Mouse (Mus musculus): ENCODE results near the gene Rps17.

Rps17 gene

GRCm38 (mm10) chr7:81335705-81336431 lies 9.2 kb downstream of the Rps17 start:
- no peak for ATAC-seq (ENCODE audit: insufficient number of reproducible peaks, low FRiP score, low TSS enrichment)

- ATAC-seq (ENCODE audit: insufficient number of reproducible peaks, low FRiP score, low TSS enrichment), result no peak
Measured at GRCm38 (mm10) chr7:81331851-81332250, 13.2 kb downstream of the Rps17 start.

DNA sequence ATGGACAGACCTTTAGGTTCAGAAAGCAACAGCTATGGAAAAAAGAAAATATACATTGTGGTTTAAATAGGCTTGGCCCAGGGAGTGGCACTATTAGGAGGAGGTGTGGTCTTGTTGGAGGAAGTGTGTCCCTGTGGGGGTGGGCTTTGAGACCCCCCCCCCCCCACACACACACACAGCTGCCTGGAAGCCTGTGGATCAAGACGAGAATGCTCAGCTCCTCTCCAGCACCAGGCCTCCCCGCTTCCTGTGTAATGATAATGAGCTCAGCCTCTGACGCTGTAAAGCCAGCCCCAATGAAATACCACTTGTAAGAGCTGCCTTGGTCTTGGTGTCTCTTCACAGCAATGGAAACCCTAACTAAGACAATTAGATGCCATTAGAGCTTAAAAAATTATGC lies 14.3 kb downstream of the Rps17 start:
- ATAC-seq (ENCODE audit: insufficient number of reproducible peaks, low FRiP score, low TSS enrichment), result no peak

DNA sequence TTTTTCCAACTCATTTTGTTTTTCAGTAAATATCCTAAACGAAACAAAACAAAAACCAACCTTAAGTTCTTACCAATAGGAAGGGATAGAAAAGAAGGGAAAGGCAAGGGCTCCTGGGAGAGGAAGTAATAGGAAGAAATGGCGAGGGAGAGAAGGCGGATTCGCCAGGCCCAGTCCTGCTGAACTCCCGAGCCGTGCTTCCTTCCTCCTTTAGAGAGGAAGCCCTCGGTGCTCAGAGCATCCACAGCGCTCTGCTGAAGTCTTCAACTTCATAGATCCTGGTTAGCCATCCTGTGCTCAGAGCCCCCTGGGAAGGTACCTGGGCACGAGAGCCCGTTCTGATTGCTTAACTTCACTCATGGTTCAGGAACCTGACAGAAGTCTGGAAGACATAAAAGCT lies 17.4 kb downstream of the Rps17 start:
- ATAC-seq (ENCODE audit: insufficient number of reproducible peaks, low FRiP score, low TSS enrichment), result no peak

DNA sequence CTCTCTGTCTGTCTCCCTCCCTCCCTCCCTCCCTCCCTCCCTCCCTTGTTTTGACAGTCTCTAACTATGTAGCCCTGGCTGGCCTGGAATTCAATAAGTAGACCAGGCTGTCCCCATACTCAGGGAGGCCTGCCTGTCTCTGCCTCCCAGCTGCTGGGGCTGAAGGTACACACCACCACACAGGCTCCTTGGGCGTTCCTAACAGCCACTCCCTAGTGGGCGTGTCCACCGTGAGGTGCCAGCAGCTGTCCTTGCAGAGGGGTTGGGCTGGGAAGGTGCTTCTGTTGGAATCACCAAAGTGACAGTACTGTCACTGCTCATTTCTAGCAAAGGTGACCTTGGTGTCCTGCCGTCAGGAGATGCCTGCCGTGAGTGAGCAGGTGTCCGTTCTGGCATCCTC lies 18.2 kb downstream of the Rps17 start:
- no peak for ATAC-seq (ENCODE audit: insufficient number of reproducible peaks, low FRiP score, low TSS enrichment)

DNA sequence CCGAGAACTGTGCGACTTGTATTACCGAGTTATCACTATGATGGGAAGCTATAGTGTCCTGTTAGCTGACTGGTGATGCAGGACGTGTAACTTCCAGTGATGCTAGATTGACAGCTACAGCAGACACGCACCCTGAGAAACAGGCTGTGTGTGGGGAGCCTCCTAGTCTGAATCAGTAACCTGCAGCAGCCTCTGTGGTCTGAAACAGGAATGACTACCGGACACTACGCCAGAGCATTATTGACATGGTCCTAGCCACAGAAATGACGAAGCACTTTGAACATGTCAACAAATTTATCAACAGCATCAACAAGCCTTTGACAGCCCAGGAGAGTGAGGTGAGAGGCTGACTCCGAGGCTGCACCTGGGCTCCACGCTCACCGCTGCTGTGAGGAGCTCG lies 19.0 kb downstream of the Rps17 start:
- no peak for ATAC-seq (ENCODE audit: insufficient number of reproducible peaks, low FRiP score, low TSS enrichment)

- ATAC-seq (ENCODE audit: insufficient number of reproducible peaks, low FRiP score, low TSS enrichment), result no peak
Measured at GRCm38 (mm10) chr7:81321776-81322175, 23.3 kb downstream of the Rps17 start.

- no peak for ATAC-seq (ENCODE audit: insufficient number of reproducible peaks, low FRiP score, low TSS enrichment)
Measured at GRCm38 (mm10) chr7:81319749-81320148, 25.3 kb downstream of the Rps17 start.

- no peak for ATAC-seq (ENCODE audit: insufficient number of reproducible peaks, low FRiP score, low TSS enrichment)
Measured at GRCm38 (mm10) chr7:81315583-81315982, 29.5 kb downstream of the Rps17 start.

GRCm38 (mm10) chr7:81311581-81311980 lies 33.5 kb downstream of the Rps17 start:
- ATAC-seq (ENCODE audit: insufficient number of reproducible peaks, low FRiP score, low TSS enrichment), result no peak

- ATAC-seq (ENCODE audit: insufficient number of reproducible peaks, low FRiP score, low TSS enrichment), result no peak
Measured at GRCm38 (mm10) chr7:81311130-81311529, 33.9 kb downstream of the Rps17 start.

DNA sequence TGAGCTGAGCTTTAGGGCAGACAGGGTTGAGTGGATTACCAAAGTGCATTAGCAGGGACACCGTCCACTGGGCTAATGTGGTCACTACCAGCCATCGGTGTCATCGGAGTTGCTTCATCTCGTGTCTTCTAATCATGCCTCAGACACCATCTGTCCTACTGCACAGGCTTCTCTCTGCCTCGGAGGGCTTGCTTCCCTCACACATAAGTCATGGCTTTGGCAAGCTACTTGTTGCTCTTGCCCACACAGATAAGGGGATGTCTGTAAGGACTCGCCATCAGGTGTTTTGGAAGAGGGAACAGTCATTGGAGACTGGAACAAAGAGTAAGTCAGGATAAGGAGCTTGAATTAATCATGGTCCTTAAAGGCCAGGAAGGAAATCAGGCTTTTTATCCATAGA lies 35.8 kb downstream of the Rps17 start:
- ATAC-seq (ENCODE audit: insufficient number of reproducible peaks, low FRiP score, low TSS enrichment), result no peak

DNA sequence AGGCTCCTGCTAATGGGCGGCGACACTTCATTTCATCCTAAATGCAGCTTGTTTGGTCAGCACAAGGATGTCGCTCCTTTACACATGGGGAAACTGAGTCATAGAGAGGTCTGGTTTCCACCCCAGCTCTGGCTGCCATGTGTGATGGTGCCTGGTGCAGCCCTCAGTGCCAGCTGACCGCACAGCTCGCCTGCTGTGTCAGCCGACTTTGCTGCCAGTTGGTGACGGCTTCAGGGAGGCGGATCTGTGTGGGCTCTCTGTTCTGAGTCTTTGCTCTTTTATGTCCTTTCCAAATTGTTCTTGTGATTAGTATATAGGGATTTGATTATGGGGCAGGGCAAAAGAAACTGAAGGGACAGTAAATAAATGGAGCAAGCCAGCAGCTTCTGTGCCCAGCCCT lies 37.3 kb downstream of the Rps17 start:
- ATAC-seq (ENCODE audit: insufficient number of reproducible peaks, low FRiP score, low TSS enrichment), result no peak

GRCm38 (mm10) chr7:81304675-81305074 lies 40.4 kb downstream of the Rps17 start:
- ATAC-seq (ENCODE audit: insufficient number of reproducible peaks, low FRiP score, low TSS enrichment), result no peak

DNA sequence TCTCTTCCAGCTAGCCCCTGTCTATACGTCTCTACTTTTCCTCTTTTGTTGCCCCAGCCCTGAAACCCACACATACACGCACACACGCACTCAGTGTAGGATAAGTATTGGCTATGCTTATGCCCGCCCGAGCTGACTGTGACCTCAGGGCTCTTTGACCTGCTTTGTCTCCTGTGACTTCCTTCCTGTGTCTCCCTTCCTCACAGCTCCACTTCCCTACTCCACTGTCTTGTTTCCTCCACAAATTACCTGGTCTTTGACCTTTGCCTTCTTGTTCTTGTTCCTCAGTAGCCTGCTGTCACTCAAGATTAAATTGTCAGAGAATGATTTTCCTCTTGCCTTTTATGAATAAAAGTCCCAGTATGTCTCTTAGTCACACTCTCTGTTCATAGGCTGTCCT lies 41.0 kb downstream of the Rps17 start:
- ATAC-seq (ENCODE audit: insufficient number of reproducible peaks, low FRiP score, low TSS enrichment), result no peak

DNA sequence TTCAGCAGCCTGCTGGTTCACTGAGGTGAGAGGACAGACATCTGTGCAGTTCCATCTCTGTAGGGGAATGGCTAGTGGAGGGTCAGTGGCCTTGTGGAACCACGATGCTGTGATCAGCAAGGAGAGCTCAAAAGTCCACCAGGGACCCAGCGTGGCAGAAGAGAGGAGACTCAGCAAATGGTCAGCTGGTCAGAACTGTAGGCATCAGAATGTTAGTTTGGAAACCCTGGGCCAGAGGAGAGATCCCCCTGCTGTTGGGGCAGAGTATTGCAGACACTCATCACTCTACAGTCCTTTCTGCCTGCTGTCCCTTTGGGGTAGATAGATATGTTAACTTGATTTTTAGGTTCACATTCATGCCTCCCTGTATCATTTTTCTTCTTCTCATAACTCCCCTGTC lies 41.4 kb downstream of the Rps17 start:
- no peak for ATAC-seq (ENCODE audit: insufficient number of reproducible peaks, low FRiP score, low TSS enrichment)

- no peak for ATAC-seq (ENCODE audit: insufficient number of reproducible peaks, low FRiP score, low TSS enrichment)
Measured at GRCm38 (mm10) chr7:81301323-81301722, 43.7 kb downstream of the Rps17 start.

DNA sequence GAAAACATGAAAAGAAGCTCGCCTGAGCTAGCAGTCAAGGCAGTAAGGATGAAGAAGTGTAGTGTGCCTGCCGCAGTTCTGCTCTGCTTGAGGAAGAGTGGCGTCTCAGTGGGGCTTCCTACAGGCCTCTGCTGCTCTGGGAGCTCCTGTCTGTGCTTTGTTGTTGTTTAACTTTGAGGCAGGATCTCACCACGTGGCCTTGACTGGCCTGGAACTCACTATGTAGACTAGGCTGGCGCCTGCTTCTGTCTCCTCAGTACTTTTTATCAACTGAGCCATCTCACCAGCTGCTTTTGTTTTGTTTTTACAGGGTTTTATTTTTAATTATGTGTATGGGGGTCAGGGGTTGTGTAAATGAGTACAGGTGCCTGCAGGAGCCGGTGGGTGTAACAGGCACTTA lies 46.8 kb downstream of the Rps17 start:
- no peak for ATAC-seq (ENCODE audit: insufficient number of reproducible peaks, low FRiP score, low TSS enrichment)

DNA sequence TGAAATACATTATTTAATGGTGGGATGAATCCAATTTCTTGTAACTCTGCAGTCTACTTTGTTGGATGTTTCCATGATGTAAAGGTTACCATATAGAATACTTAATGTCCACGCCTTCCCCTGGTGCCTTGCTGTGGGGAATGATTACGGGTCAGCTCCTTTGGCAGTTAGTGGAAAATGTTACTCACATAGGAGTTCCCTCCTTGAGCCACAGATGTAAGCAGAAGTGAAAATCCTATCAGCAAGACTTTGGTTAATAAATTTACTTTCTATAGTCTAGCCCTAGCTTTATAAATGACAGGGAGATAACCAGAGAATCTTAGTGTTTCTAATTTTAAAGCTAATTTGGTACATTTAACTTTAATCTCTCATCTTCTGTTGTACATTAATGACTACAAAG lies 49.9 kb downstream of the Rps17 start:
- ATAC-seq (ENCODE audit: insufficient number of reproducible peaks, low FRiP score, low TSS enrichment), result no peak

Data from cerebellum, adult (tissue).